Mouse (Mus musculus) MEL (cell line): ENCODE data around the gene Pacsin2.

Source experiments
- CTCF ChIP-seq, 3 experiments: IDR thresholded peaks in 2 of 3; conservative IDR thresholded peaks in 1 of 3; 2 replicates each; pipeline ENCODE4 v1.5.1; 2011 to 2012; ENCODE audit warnings: low read length in 3 of 3, low read depth in 2 of 3, mild to moderate bottlenecking in 2 of 3, improper control_type of control experiment in 1 of 3, inconsistent platforms in 1 of 3, mixed read lengths in 1 of 3, moderate library complexity in 1 of 3; ENCODE audit not compliant: control insufficient read depth in 1 of 3, insufficient read depth in 1 of 3, poor library complexity in 1 of 3, severe bottlenecking in 1 of 3
- MXI1 ChIP-seq: IDR thresholded peaks from 2 replicates; pipeline ENCODE4 v1.6.1; 2011; ENCODE audit warnings: mild to moderate bottlenecking, low read depth, low read length, improper control_type of control experiment
- POLR2A ChIP-seq, 2 experiments: IDR thresholded peaks; 2 replicates each; pipeline ENCODE4 v1.6.1; 2011 to 2012; ENCODE audit warnings: low read length in 2 of 2, mild to moderate bottlenecking in 2 of 2, control low read depth in 1 of 2, improper control_type of control experiment in 1 of 2, low read depth in 1 of 2, moderate library complexity in 1 of 2; ENCODE audit not compliant: control insufficient read depth in 1 of 2, insufficient read depth in 1 of 2, poor library complexity in 1 of 2
- ZMIZ1 ChIP-seq: IDR thresholded peaks from 2 replicates; pipeline ENCODE4 v1.6.1; 2012; ENCODE audit warnings: low read depth, mild to moderate bottlenecking, inconsistent platforms, low read length, improper control_type of control experiment, moderate library complexity

DNA sequence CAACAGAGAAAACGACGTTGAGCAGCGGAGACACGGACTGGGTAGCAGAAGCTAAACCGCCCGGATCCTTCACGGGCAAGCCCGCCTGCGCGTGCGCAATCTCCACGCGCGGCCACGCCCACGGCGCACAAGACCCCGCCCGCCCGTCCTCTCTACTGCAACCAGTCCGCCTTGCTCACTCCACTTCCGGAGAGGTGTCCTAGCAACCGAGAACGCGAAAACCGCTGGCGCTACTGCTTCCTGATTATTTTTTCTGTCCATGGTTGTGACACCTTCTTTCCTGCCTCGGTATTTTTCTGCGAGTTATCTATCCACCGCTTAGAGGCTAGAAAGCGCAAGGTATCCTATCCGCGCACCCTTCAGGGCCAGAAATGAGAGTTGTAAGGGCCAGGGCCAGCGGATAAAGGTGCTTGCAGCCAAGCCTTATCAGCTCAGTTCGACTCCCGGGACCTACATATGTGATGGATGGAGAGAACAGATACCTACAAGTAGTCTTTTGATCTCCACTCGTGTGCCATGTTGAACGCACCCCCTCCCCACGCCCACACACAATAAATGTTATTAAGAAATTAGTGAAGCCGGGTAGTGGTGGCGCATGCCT, 46.5 kb upstream of the Pacsin2 start, which contains the start of gene Ttll1:
- TF ChIP-seq ZMIZ1 (peak; percentile 11; the same call in 1 of the 2 replicates), POLR2A (IDR thresholded peaks at IDR 0.05; ENCODE audit: control insufficient read depth in 1 of 2, insufficient read depth in 1 of 2, low read depth in 1 of 2, low read length in 2 of 2, poor library complexity in 1 of 2) (peak in 1 of 2 experiments; percentile 69; a peak in 2 of 4 replicates), CTCF (IDR thresholded peaks at IDR 0.05 in 2 of 3, conservative IDR thresholded peaks at IDR 0.05 in 1 of 3; ENCODE audit: control insufficient read depth in 1 of 3, insufficient read depth in 1 of 3, low read depth in 2 of 3, low read length in 3 of 3, poor library complexity in 1 of 3, severe bottlenecking in 1 of 3) (no peak), MXI1 (peak; percentile 89)
